Mouse (Mus musculus) embryonic fibroblast, embryonic 13.5 days (primary cell): Measurements from ENCODE around the gene Olfr1423. TPM values are rescaled to one million over a fixed set of nuclear protein-coding genes. Genes with fewer than 3 reads are reported as not detected.
"Not testable (repeated sequence)": the region's sequence is repeated elsewhere in the genome, so short reads cannot be mapped to it uniquely, and the experiment has no call there.

Experiments
- H3K27ac ChIP-seq: 2 replicates; pipeline ENCODE4 v1.5.1; 2012; ENCODE audit warnings: low read length, control low read depth, inconsistent platforms; ENCODE audit not compliant: insufficient read depth
- H3K4me1 ChIP-seq: 2 replicates; pipeline ENCODE4 v1.6.1; 2011; ENCODE audit warnings: low read length; ENCODE audit not compliant: control insufficient read depth, insufficient read depth
- H3K4me3 ChIP-seq: 2 replicates; pipeline ENCODE4 v1.5.1; 2011; ENCODE audit warnings: mild to moderate bottlenecking, control low read depth, low read length; ENCODE audit not compliant: insufficient read depth
- CTCF ChIP-seq: IDR thresholded peaks from 2 replicates; pipeline ENCODE4 v1.5.1; 2011; ENCODE audit warnings: mild to moderate bottlenecking, control low read depth, low read length, moderate library complexity, borderline replicate concordance; ENCODE audit not compliant: insufficient read depth
- POLR2A ChIP-seq: IDR thresholded peaks from 2 replicates; pipeline ENCODE4 v1.6.1; 2011; ENCODE audit warnings: low read depth, mild to moderate bottlenecking, control low read depth, low read length, moderate library complexity
- polyA plus RNA-seq: library from polyadenylated mRNA; stranded (reverse); fragments of >200 nt; gene quantifications from 2 replicates; pipeline ENCODE4 v1.2.4, GENCODE M21; 2011; ENCODE audit warnings: low read depth; ENCODE audit not compliant: missing spikeins, insufficient read length

Olfr1423 gene
- not detected in 2 replicates for polyA plus RNA-seq

- TF ChIP-seq POLR2A (no peak), CTCF (no peak)
- Histone ChIP-seq H3K4me3 (no peak within 1 kb of the TSS), H3K4me1 (no peaks in the 10 kb centered on the region), H3K27ac (no peak within 1 kb of the TSS)
These were observed at the start of gene Olfr1423 for GRCm38 (mm10) chr19:12041217-12041616. Olfr1423 (minus strand) TSS chr19:12041317.

GRCm38 (mm10) chr19:12077631-12078030 lies 36.5 kb upstream of the Olfr1423 start, which contains the start of gene Olfr1425:
Olfr1425 (minus strand) TSS chr19:12077731.
- H3K4me3 ChIP-seq, H3K27ac ChIP-seq, H3K4me1 ChIP-seq: not testable (repeated sequence)

- not testable (repeated sequence) for H3K27ac ChIP-seq, H3K4me3 ChIP-seq, H3K4me1 ChIP-seq
These were observed 28.4 kb upstream of the Olfr1423 start for GRCm38 (mm10) chr19:12069546-12069945.

- H3K4me1 ChIP-seq, H3K27ac ChIP-seq, H3K4me3 ChIP-seq: not testable (repeated sequence)
These were observed 26.7 kb upstream of the Olfr1423 start for GRCm38 (mm10) chr19:12067806-12068205.

- H3K27ac ChIP-seq, H3K4me3 ChIP-seq, H3K4me1 ChIP-seq: not testable (repeated sequence)
These were observed 21.5 kb upstream of the Olfr1423 start, which contains the start of gene Olfr1424 for GRCm38 (mm10) chr19:12062582-12062981. Olfr1424 (minus strand) TSS chr19:12062682.

- Histone ChIP-seq H3K27ac (no peak overlapping the region), H3K4me1 (no peaks in the 10 kb centered on the region), H3K4me3 (no peak overlapping the region)
- no peak for TF ChIP-seq POLR2A
- no peak for TF ChIP-seq CTCF
These were observed 2.0 kb upstream of the Olfr1423 start for GRCm38 (mm10) chr19:12043163-12043562.

GRCm38 (mm10) chr19:12037727-12038126 lies 3.4 kb downstream of the Olfr1423 start:
- Histone ChIP-seq H3K4me3 (no peak overlapping the region), H3K4me1 (no peaks in the 10 kb centered on the region), H3K27ac (no peak overlapping the region; the same call in 1 of the 2 replicates)
- TF ChIP-seq POLR2A: no peak
- no peak for TF ChIP-seq CTCF

- Histone ChIP-seq H3K4me3 (no peak overlapping the region), H3K4me1 (no peaks in the 10 kb centered on the region), H3K27ac (no peak overlapping the region)
- TF ChIP-seq CTCF: no peak
- TF ChIP-seq POLR2A: no peak
These were observed 14.5 kb downstream of the Olfr1423 start for GRCm38 (mm10) chr19:12026606-12027005.

- H3K27ac ChIP-seq: no peak overlapping the region
- H3K4me3 ChIP-seq: no peak overlapping the region
- no peaks in the 10 kb centered on the region for H3K4me1 ChIP-seq
- TF ChIP-seq POLR2A: no peak
- TF ChIP-seq CTCF: no peak
These were observed 15.8 kb downstream of the Olfr1423 start for GRCm38 (mm10) chr19:12025333-12025732.

GRCm38 (mm10) chr19:12024149-12024548 lies 17.0 kb downstream of the Olfr1423 start:
- TF ChIP-seq POLR2A: no peak
- no peak for TF ChIP-seq CTCF
- Histone ChIP-seq H3K4me3 (no peak overlapping the region), H3K27ac (no peak overlapping the region), H3K4me1 (no peaks in the 10 kb centered on the region)

GRCm38 (mm10) chr19:12016192-12016591 lies 24.9 kb downstream of the Olfr1423 start:
- Histone ChIP-seq H3K27ac (no peak overlapping the region), H3K4me3 (no peak overlapping the region), H3K4me1 (no peaks in the 10 kb centered on the region)
- TF ChIP-seq POLR2A: no peak
- no peak for TF ChIP-seq CTCF
